Mouse (Mus musculus): ENCODE data around the gene Sema3d. TPM values are rescaled to one million over a fixed set of nuclear protein-coding genes. Genes with fewer than 3 reads are reported as not detected.

Gene Sema3d
- polyA plus RNA-seq, 1 experiment from 2014 or later = 4.9 TPM

DNA sequence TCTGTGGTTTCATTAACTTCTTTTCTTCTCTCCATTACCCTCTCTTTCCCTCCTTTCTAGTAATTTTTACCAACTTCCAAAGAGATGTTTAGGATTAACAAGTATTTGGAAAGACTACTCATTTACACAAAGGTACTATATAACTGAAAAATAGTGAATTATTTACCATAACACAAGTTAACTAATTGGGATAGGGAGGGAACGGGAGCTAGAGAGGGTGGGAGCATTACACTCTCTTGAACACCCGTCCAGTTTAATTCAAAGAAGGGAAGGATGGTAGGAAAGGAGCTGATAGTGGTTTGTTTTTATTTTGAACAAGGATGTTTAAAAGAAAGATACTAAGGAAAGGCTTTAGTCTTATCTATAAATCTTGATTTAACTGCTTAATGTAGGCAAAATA is 104.7 kb downstream of the Sema3d start:
- H3K4me3 ChIP-seq (ENCODE audit: low read depth, low read length) = no peak overlapping the region
- no peaks in the 10 kb centered on the region for H3K4me1 ChIP-seq (replicated peaks; ENCODE audit: control insufficient read depth, insufficient read depth)
- H3K9me3 ChIP-seq (ENCODE audit: control insufficient read depth, low read length) = no peaks in the 10 kb centered on the region
- ATAC-seq (ENCODE audit: low FRiP score, low TSS enrichment) (no peak), DNase-seq (ENCODE audit: low spot score) (no peak)
- H3K27ac ChIP-seq (replicated peaks) = no peak overlapping the region
- no peak overlapping the region for H3K4me2 ChIP-seq (replicated peaks; ENCODE audit: low read depth)
- TF ChIP-seq CTCF (IDR thresholded peaks at IDR 0.05; ENCODE audit: low read depth) (no peak), EP300 (optimal IDR thresholded peaks at IDR 0.05) (no peak)
- 91% methylated on average over 2 of the region's 2 CpGs for WGBS
- H3K27me3 ChIP-seq (ENCODE audit: control insufficient read depth, insufficient read depth, low read length) = no peaks in the 10 kb centered on the region
- no peaks in the 10 kb centered on the region for H3K36me3 ChIP-seq (ENCODE audit: control insufficient read depth, insufficient read depth, low read length)
- no peak overlapping the region for H3K9ac ChIP-seq (ENCODE audit: low read length)

DNA sequence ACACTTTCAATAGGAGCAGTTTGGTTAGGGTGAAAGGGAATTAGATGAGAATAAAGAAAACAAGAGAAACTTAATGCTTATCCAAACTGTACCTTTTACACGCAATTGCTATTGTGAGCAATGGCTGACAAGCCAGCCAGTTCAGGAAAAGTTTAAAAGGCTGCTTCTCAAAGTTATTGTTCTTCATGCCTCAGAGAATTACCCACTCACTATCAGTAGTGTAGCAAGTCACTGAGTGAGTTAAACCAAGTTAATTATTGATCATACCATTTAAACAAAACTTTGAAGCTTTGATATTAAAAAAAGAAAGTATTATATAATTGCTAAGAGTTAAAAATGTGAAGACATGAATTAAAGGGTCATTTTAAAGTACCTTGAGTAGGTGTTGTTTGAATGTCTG is 108.5 kb downstream of the Sema3d start:
- Histone ChIP-seq H3K27ac (replicated peaks) (no peak overlapping the region), H3K4me3 (ENCODE audit: low read depth, low read length) (no peak overlapping the region), H3K9ac (ENCODE audit: low read length) (no peak overlapping the region), H3K4me1 (replicated peaks; ENCODE audit: control insufficient read depth, insufficient read depth) (no peaks in the 10 kb centered on the region), H3K27me3 (ENCODE audit: control insufficient read depth, insufficient read depth, low read length) (no peaks in the 10 kb centered on the region), H3K9me3 (ENCODE audit: control insufficient read depth, low read length) (no peaks in the 10 kb centered on the region), H3K4me2 (replicated peaks; ENCODE audit: low read depth) (no peak overlapping the region), H3K36me3 (ENCODE audit: control insufficient read depth, insufficient read depth, low read length) (no peaks in the 10 kb centered on the region)
- no peak for DNase-seq (ENCODE audit: low spot score)
- TF ChIP-seq EP300 (optimal IDR thresholded peaks at IDR 0.05) (no peak), CTCF (IDR thresholded peaks at IDR 0.05; ENCODE audit: low read depth) (no peak)
- 57% methylated on average over 1 of the region's 1 CpGs for WGBS
- ATAC-seq (ENCODE audit: low FRiP score, low TSS enrichment) = no peak

DNA sequence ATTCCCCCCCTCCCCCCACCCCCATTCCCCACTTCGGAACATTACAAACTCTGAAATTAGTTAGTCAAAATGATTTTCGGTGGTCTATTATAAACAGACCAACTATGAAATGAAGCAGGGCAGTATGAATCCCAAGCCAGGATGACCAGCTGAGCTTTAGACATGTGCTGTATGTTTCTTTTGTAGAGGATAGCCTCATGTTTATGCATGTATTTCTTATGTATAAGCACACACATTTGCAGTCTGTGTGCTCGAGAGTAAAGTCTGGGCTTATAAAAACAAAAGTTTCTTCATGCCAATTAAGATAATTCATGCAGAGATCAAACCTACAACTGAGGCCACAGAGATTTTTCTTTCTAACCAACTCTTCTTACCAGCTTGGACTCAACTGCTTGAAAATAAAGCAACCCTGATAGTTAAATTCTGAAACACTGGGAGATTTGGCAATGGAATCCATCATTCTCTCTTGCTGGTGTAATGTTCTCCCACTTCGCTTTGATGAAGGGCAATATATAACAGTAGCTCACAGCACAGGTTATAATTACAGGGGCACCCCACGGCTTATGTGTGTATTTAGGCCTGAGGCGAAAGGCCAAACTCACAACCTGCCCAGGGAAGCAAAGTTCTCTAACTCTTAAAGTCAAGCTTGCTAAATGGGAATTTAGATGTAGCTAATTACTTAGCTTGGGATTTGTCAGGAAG is 115.2 kb downstream of the Sema3d start:
- no peaks in the 10 kb centered on the region for H3K9me3 ChIP-seq (ENCODE audit: control insufficient read depth, low read length)
- no peak for DNase-seq (ENCODE audit: low spot score)
- H3K4me3 ChIP-seq (ENCODE audit: low read depth, low read length) = no peak overlapping the region
- H3K4me2 ChIP-seq (replicated peaks; ENCODE audit: low read depth) = no peak overlapping the region
- ATAC-seq (ENCODE audit: low FRiP score, low TSS enrichment) = no peak
- H3K4me1 ChIP-seq (replicated peaks; ENCODE audit: control insufficient read depth, insufficient read depth) = no peaks in the 10 kb centered on the region
- no peak overlapping the region for H3K27ac ChIP-seq (replicated peaks)
- no peak for TF ChIP-seq EP300 (optimal IDR thresholded peaks at IDR 0.05)
- H3K9ac ChIP-seq (ENCODE audit: low read length) = no peak overlapping the region
- 63% methylated on average over 6 of the region's 6 CpGs for WGBS
- no peaks in the 10 kb centered on the region for H3K36me3 ChIP-seq (ENCODE audit: control insufficient read depth, insufficient read depth, low read length)
- H3K27me3 ChIP-seq (ENCODE audit: control insufficient read depth, insufficient read depth, low read length) = no peaks in the 10 kb centered on the region

DNA sequence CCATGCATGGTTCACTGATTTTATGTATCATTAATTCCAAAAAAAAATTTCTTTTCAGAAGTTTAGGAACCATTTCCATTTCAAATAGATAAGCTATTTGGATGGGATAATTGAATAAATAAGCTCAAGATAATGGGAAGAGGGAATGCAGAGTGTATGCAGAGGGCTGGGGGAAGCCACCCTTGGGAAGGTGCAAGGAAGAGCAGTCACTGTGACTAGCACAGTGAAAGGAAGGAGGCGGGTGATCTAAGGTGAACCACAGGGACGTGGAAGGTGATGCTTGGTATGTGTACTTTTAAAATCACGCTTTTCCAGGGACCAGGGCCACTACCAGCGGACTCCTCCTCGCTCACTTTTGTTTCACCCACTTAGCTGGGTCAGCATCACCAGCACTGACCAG is 115.9 kb downstream of the Sema3d start:
- H3K36me3 ChIP-seq (ENCODE audit: control insufficient read depth, insufficient read depth, low read length) = no peaks in the 10 kb centered on the region
- no peak overlapping the region for H3K9ac ChIP-seq (ENCODE audit: low read length)
- H3K4me2 ChIP-seq (replicated peaks; ENCODE audit: low read depth) = no peak overlapping the region
- ATAC-seq (ENCODE audit: low FRiP score, low TSS enrichment) (no peak), DNase-seq (ENCODE audit: low spot score) (no peak)
- no peak overlapping the region for H3K4me3 ChIP-seq (ENCODE audit: low read depth, low read length)
- H3K4me1 ChIP-seq (replicated peaks; ENCODE audit: control insufficient read depth, insufficient read depth) = no peaks in the 10 kb centered on the region
- TF ChIP-seq CTCF (IDR thresholded peaks at IDR 0.05; ENCODE audit: low read depth) (no peak), EP300 (optimal IDR thresholded peaks at IDR 0.05) (no peak)
- no peak overlapping the region for H3K27ac ChIP-seq (replicated peaks)
- H3K27me3 ChIP-seq (ENCODE audit: control insufficient read depth, insufficient read depth, low read length) = no peaks in the 10 kb centered on the region
- 93% methylated on average over 5 of the region's 5 CpGs for WGBS
- H3K9me3 ChIP-seq (ENCODE audit: control insufficient read depth, low read length) = no peaks in the 10 kb centered on the region

DNA sequence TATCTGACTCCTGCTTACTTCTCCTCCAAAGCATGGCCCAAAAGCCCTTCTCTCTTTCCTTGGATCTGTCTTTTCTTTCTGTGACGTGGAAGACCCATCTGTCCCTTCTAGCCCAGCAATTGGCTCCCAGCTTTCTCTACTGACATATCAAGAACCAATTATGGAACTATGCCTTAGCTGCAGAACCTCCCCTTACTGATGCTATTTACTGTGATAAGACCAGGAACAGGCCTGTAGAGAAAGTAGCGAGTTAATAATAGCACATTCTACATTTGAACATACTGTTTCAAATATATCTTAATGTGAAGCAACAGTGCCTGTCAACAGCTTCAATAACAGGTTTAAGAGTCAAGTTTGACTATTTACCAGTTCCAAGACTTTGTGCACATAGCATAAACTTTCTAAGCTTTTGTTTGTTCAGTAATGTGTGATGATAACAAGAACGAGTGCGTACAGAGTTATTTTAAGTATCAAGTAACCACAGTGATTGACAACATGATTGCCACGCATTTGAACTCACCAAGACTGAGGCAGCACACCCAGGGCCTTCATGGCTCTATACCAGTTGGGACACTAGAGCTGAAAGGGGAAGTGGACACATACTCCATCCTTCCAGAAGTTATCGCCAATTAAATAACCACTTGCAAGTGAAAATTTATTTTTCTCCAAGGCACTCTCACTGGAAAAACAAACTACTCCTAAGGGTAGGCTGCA is 116.8 kb downstream of the Sema3d start:
- H3K9ac ChIP-seq (ENCODE audit: low read length) = no peak overlapping the region
- DNase-seq (ENCODE audit: low spot score) = no peak
- no peaks in the 10 kb centered on the region for H3K9me3 ChIP-seq (ENCODE audit: control insufficient read depth, low read length)
- ATAC-seq (ENCODE audit: low FRiP score, low TSS enrichment) = no peak
- no peak overlapping the region for H3K4me3 ChIP-seq (ENCODE audit: low read depth, low read length)
- H3K27me3 ChIP-seq (ENCODE audit: control insufficient read depth, insufficient read depth, low read length) = no peaks in the 10 kb centered on the region
- WGBS = 64% methylated on average over 6 of the region's 6 CpGs
- no peaks in the 10 kb centered on the region for H3K36me3 ChIP-seq (ENCODE audit: control insufficient read depth, insufficient read depth, low read length)
- TF ChIP-seq EP300 (optimal IDR thresholded peaks at IDR 0.05) (no peak), CTCF (IDR thresholded peaks at IDR 0.05; ENCODE audit: low read depth) (no peak)
- no peak overlapping the region for H3K4me2 ChIP-seq (replicated peaks; ENCODE audit: low read depth)
- no peak overlapping the region for H3K27ac ChIP-seq (replicated peaks)
- H3K4me1 ChIP-seq (replicated peaks; ENCODE audit: control insufficient read depth, insufficient read depth) = no peaks in the 10 kb centered on the region

DNA sequence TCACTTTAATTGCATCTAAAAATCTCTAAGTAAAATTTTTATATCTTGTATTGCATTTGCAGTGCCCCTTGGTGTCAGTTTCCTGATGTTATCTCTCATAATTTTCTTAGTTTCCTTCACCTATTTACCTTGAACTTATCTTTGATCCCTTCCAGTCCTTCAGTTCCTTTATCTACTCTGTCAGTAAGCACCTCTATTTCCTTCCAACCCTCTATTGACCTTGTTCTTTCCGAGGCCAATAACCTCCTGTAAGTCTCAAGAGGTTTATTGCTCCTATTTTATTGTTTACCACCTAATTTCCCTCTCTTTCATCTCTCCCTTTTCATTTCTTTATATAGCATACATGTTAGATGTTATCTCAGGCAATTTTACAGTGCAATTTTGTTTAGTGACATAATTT is 129.3 kb downstream of the Sema3d start:
- H3K36me3 ChIP-seq (ENCODE audit: control insufficient read depth, insufficient read depth, low read length) = no peaks in the 10 kb centered on the region
- H3K27me3 ChIP-seq (ENCODE audit: control insufficient read depth, insufficient read depth, low read length) = no peaks in the 10 kb centered on the region
- 51% methylated on average over 1 of the region's 1 CpGs for WGBS
- TF ChIP-seq EP300 (optimal IDR thresholded peaks at IDR 0.05) = no peak
- TF ChIP-seq CTCF (IDR thresholded peaks at IDR 0.05; ENCODE audit: low read depth) = no peak
- H3K4me3 ChIP-seq (ENCODE audit: low read depth, low read length) = no peak overlapping the region
- H3K9me3 ChIP-seq (ENCODE audit: control insufficient read depth, low read length) = no peaks in the 10 kb centered on the region
- H3K9ac ChIP-seq (ENCODE audit: low read length) = no peak overlapping the region
- DNase-seq (ENCODE audit: low spot score) (no peak), ATAC-seq (ENCODE audit: low FRiP score, low TSS enrichment) (no peak)
- H3K27ac ChIP-seq (replicated peaks) = no peak overlapping the region
- H3K4me2 ChIP-seq (replicated peaks; ENCODE audit: low read depth) = no peak overlapping the region
- no peaks in the 10 kb centered on the region for H3K4me1 ChIP-seq (replicated peaks; ENCODE audit: control insufficient read depth, insufficient read depth)

Measured in stomach, postnatal 0 days (tissue).